Mouse (Mus musculus) retina, adult 2 months (tissue): ENCODE data around the gene Olfr1101.

Experiments
- DNase-seq: peaks from one replicate; pipeline ENCODE4 v3.0.0-alpha.2; 2012; ENCODE audit warnings: low read depth, low spot score

Olfr1101 gene

GRCm38 (mm10) chr2:86991121-86991520, at the start of gene Olfr1101:
Olfr1101 (minus strand) TSS chr2:86991221.
- no peak for DNase-seq

GRCm38 (mm10) chr2:87036431-87036830, 45.4 kb upstream of the Olfr1101 start, which contains the start of gene Olfr1105:
Olfr1105 (minus strand) TSS chr2:87036531.
- no peak for DNase-seq

- no peak for DNase-seq
Measured at GRCm38 (mm10) chr2:87026980-87027379, 36.0 kb upstream of the Olfr1101 start, which contains the start of gene Olfr1104. Olfr1104 (minus strand) TSS chr2:87027080.

- no peak for DNase-seq
Measured at GRCm38 (mm10) chr2:86998098-86998497, 7.1 kb upstream of the Olfr1101 start, which contains the start of gene Olfr1102. Olfr1102 (plus strand) TSS chr2:86998398.

- no peak for DNase-seq
Measured at GRCm38 (mm10) chr2:86979854-86980253, 11.2 kb downstream of the Olfr1101 start, which contains the start of gene Olfr1100. Olfr1100 (minus strand) TSS chr2:86979954.

GRCm38 (mm10) chr2:86960593-86960992, 30.4 kb downstream of the Olfr1101 start, which contains the start of gene Olfr1099:
Olfr1099 (minus strand) TSS chr2:86960693.
- no peak for DNase-seq
